Mouse (Mus musculus): ENCODE measurements around the gene Themis2.

- TF ChIP-seq CTCF (conservative IDR thresholded peaks at IDR 0.05; ENCODE audit: insufficient read depth, insufficient read length, low read depth, low read length) (no peak), POLR2A (IDR thresholded peaks at IDR 0.05; ENCODE audit: low read depth, low read length) (no peak)
Measured at GRCm38 (mm10) chr4:132807771-132808641, 11.8 kb upstream of the Themis2 start.

All from kidney, adult 2 months (tissue).